Mouse (Mus musculus) liver, postnatal 0 days (tissue): ENCODE results near the gene Tmem231.
"Not testable (repeated sequence)": the region's sequence is repeated elsewhere in the genome, so short reads cannot be mapped to it uniquely, and the experiment has no call there.

ENCODE experiments used
- CTCF ChIP-seq: sonication (generic); IDR thresholded peaks from 2 replicates; pipeline ENCODE4 v1.5.1; 2016; ENCODE audit warnings: antibody characterized with exemption, low read depth
- EP300 ChIP-seq: IDR thresholded peaks from 2 replicates; pipeline ENCODE4 v1.6.1; 2016; ENCODE audit warnings: antibody characterized with exemption, low read depth, mild to moderate bottlenecking

- not testable (repeated sequence) for TF ChIP-seq CTCF, EP300
Measured at GRCm38 (mm10) chr8:111938076-111938985, 4.7 kb upstream of the Tmem231 start.
